Mouse (Mus musculus) liver, embryonic 11.5 days (tissue): ENCODE data around the gene Insc. TPM values are rescaled to one million over a fixed set of nuclear protein-coding genes. Genes with fewer than 3 reads are reported as not detected.

Experiments
- ATAC-seq: fragments of 200-750 bp; cut with Nextera tagmentation; replicated peaks from 2 replicates; pipeline ENCODE4 v1.8.0; 2017; ENCODE audit warnings: moderate number of reproducible peaks, mild to moderate bottlenecking, moderate TSS enrichment, moderate library complexity; ENCODE audit not compliant: low FRiP score
- DNase-seq: peaks from one replicate; pipeline ENCODE4 v3.0.0-alpha.2; 2017; ENCODE audit warnings: low spot score
- H3K27ac ChIP-seq: fragments of 300-500 bp; sonication (generic); 2 replicates; pipeline ENCODE4 v1.5.1; 2014; ENCODE audit warnings: mild to moderate bottlenecking, low read depth, low read length, control low read depth
- H3K27me3 ChIP-seq: fragments of 300-500 bp; sonication (generic); replicated peaks from 2 replicates; pipeline ENCODE4 v1.6.1; 2014; ENCODE audit warnings: low read length, mixed read lengths; ENCODE audit not compliant: control insufficient read depth, insufficient read depth
- H3K36me3 ChIP-seq: fragments of 300-500 bp; sonication (generic); 2 replicates; pipeline ENCODE4 v1.6.1; 2014; ENCODE audit warnings: mild to moderate bottlenecking, low read length, moderate library complexity, mixed read lengths; ENCODE audit not compliant: control insufficient read depth, insufficient read depth
- H3K4me1 ChIP-seq: fragments of 300-500 bp; sonication (generic); replicated peaks from 2 replicates; pipeline ENCODE4 v1.6.1; 2014; ENCODE audit warnings: low read length, mixed read lengths; ENCODE audit not compliant: control insufficient read depth, insufficient read depth
- H3K4me2 ChIP-seq: fragments of 300-500 bp; sonication (generic); 2 replicates; pipeline ENCODE4 v1.6.1; 2014; ENCODE audit warnings: mild to moderate bottlenecking, control low read depth, moderate library complexity
- H3K4me3 ChIP-seq: fragments of 300-500 bp; sonication (generic); 2 replicates; pipeline ENCODE4 v1.5.1; 2014; ENCODE audit warnings: low read depth, low read length, control low read depth
- H3K9ac ChIP-seq: fragments of 300-500 bp; sonication (generic); 2 replicates; pipeline ENCODE4 v1.6.1; 2014; ENCODE audit warnings: low read depth, low read length, control low read depth
- H3K9me3 ChIP-seq: fragments of 300-500 bp; sonication (generic); 2 replicates; pipeline ENCODE4 v1.6.1; 2016; ENCODE audit warnings: low read length, inconsistent platforms, mixed read lengths; ENCODE audit not compliant: control insufficient read depth
- WGBS: fragments of 180-500 bp; shearing (Covaris S2); extraction: QIAGEN DNeasy Blood & Tissue Kit; methylation state at CpG from one replicate; pipeline ENCODE4 v1.1.7; 2014; 5-methylcytosine and 5-hydroxymethylcytosine counted together
- polyA plus RNA-seq: library from polyadenylated mRNA; unstranded; fragments of >200 nt; fragmentation: Nextera tagmentation; extraction: Ambion mirVana; gene quantifications from 2 replicates; pipeline ENCODE4 v1.2.1, GENCODE M21; 2014

Gene Insc
- polyA plus RNA-seq, 1 experiment from 2014 or later = 2.3 TPM

DNA sequence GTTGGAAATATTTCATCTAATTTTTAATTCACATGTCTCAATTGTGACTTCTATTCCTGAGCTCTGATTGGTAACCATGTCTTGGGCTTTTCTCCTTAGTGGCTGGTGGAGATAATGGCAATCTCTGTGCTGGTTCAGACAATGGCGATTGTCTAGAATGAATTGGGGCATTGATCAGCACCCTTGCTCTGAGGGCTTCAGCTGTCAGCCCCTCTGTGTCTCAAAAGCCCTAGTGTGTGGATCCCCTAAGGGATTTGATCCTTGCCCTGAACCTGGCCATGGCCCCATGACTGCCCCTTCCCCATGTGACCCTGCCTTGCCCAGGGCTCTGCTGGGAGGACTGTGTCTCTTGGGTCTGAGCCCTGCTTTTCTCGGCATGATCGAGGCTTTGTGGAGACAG lies 4.1 kb downstream of the Insc start:
- H3K36me3 ChIP-seq = no peaks in the 10 kb centered on the region
- DNase-seq (no peak), ATAC-seq (no peak)
- H3K27ac ChIP-seq = no peak overlapping the region
- H3K4me2 ChIP-seq = no peak overlapping the region
- H3K9ac ChIP-seq = no peak overlapping the region
- 74% methylated on average over 3 of the region's 3 CpGs for WGBS
- no peaks in the 10 kb centered on the region for H3K9me3 ChIP-seq
- no peaks in the 10 kb centered on the region for H3K4me1 ChIP-seq
- H3K27me3 ChIP-seq = peaks cover 10% of the 10 kb centered on the region
- H3K4me3 ChIP-seq = no peak overlapping the region

DNA sequence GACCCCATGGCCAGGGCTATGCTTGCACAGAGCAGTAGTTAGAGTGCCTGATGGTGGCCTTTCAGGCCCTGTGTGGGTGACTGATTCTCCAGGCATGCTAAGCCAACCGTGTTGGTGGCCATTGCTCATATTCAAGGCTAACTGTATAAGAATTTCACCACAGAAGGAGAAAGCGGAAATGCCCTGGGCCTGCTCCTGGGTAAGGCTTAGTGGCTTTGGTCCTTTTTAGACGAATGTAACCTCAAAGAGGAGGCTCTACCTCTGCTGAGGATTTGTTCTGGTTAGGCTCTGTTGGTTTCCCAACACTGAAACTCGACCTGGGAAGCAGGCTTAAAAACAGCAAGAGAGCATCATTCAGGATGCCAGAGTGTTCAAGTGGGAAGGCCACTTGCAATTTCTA lies 4.7 kb downstream of the Insc start:
- no peak overlapping the region for H3K4me3 ChIP-seq
- H3K9ac ChIP-seq = no peak overlapping the region
- H3K4me1 ChIP-seq = no peaks in the 10 kb centered on the region
- H3K36me3 ChIP-seq = no peaks in the 10 kb centered on the region
- ATAC-seq (no peak), DNase-seq (no peak)
- H3K9me3 ChIP-seq = no peaks in the 10 kb centered on the region
- H3K27me3 ChIP-seq = peaks cover 10% of the 10 kb centered on the region
- 60% methylated on average over 4 of the region's 4 CpGs for WGBS
- no peak overlapping the region for H3K27ac ChIP-seq
- no peak overlapping the region for H3K4me2 ChIP-seq

DNA sequence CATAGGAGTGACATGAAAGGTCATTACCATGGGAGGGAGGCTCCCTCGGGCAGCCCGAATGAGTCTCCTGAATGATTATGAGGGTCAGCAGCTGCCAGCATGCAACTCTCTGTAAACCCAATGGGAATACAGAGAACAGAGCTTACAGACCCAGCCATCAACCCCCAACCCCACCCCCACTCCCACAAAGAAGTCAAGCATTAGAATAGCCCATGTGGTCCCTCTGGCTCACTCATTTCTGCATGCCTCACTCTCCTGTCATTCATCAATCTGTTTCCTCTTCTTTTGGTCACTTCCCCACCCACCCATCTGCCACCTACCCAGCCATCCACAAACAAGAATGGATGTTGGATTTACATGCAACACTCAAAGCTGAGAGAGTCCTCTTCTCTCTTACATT lies 10.0 kb downstream of the Insc start:
- H3K27me3 ChIP-seq = no peaks in the 10 kb centered on the region
- H3K27ac ChIP-seq = no peak overlapping the region
- H3K4me1 ChIP-seq = no peaks in the 10 kb centered on the region
- WGBS = 65% methylated on average over 2 of the region's 2 CpGs
- no peaks in the 10 kb centered on the region for H3K36me3 ChIP-seq
- no peak for DNase-seq
- H3K9ac ChIP-seq = no peak overlapping the region
- H3K4me3 ChIP-seq = no peak overlapping the region
- ATAC-seq = no peak
- no peak overlapping the region for H3K4me2 ChIP-seq
- H3K9me3 ChIP-seq = no peaks in the 10 kb centered on the region

DNA sequence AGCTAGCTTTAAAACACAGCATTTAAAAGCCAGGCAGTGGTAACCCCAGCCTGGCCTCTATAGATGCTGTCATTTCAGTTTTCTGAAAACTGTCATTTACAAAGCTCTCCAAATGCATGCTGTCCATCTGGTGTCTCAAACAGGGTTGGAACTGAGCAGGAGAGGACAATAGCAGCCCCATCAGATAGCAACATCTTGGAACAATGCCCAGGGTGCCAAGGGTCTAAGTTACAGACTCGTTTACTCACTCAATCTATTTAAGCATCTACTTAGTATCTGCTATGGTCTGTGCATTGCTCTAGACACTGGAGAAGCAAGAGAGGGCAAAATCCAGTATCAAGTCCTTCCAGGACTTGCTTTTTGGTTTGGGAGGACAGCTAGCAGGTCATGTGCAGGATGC lies 10.7 kb downstream of the Insc start:
- DNase-seq (no peak), ATAC-seq (no peak)
- no peaks in the 10 kb centered on the region for H3K27me3 ChIP-seq
- H3K4me3 ChIP-seq = no peak overlapping the region
- H3K4me1 ChIP-seq = no peaks in the 10 kb centered on the region
- H3K9me3 ChIP-seq = no peaks in the 10 kb centered on the region
- H3K36me3 ChIP-seq = no peaks in the 10 kb centered on the region
- no peak overlapping the region for H3K9ac ChIP-seq
- 44% methylated on average over 1 of the region's 1 CpGs for WGBS
- H3K27ac ChIP-seq = no peak overlapping the region
- H3K4me2 ChIP-seq = no peak overlapping the region

DNA sequence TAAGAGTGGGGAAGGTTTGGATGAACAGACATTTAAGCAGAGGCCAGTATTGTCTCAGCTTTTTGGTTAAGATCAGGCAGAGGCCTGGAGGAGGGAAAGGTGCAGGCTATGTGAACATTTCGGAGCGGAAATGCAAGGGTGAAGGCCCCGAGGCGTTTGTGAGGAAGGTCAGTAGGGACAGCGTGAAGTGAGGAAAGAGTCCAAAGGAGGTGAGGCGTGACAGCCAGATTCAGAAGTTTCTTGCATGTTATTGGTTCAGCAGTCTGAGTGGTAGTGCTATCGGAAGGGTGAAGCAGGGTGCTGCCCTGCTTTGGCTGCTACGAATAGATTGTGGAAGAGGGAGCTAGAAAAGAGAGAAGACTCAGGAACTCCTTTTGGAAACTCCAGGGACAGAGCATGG lies 11.1 kb downstream of the Insc start:
- ATAC-seq = no peak
- 79% methylated on average over 8 of the region's 8 CpGs for WGBS
- no peak overlapping the region for H3K4me2 ChIP-seq

DNA sequence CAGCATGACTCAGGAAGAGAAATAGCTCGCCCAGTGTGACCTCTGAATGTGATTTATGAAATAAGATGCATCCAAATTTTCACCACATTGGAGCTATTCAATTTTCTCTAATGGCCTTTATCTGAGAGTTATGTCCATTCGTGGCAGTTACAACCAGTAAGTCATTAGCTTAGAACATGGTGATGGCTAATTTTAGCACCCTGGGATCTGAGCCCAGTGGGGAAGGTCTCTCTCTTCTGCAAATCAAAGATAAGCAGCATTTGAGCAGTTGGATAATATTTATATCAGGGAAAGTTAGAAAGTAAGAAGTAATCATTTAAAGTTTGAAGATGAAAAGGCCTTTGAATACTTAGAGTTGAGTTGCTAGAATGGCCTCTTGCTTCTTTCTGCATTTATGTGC lies 19.2 kb downstream of the Insc start:
- no peaks in the 10 kb centered on the region for H3K4me1 ChIP-seq
- no peaks in the 10 kb centered on the region for H3K36me3 ChIP-seq
- no peak overlapping the region for H3K9ac ChIP-seq
- 64% methylated on average over 2 of the region's 2 CpGs for WGBS
- H3K9me3 ChIP-seq = no peaks in the 10 kb centered on the region
- DNase-seq = no peak
- no peak overlapping the region for H3K27ac ChIP-seq
- no peak for ATAC-seq
- no peak overlapping the region for H3K4me3 ChIP-seq
- H3K4me2 ChIP-seq = no peak overlapping the region
- H3K27me3 ChIP-seq = no peaks in the 10 kb centered on the region

More for the DNA sequence above, 11.1 kb downstream of the Insc start:
- Histone ChIP-seq H3K9me3 (no peaks in the 10 kb centered on the region), H3K4me3 (no peak overlapping the region), H3K4me1 (no peaks in the 10 kb centered on the region), H3K27me3 (no peaks in the 10 kb centered on the region), H3K36me3 (no peaks in the 10 kb centered on the region), H3K9ac (no peak overlapping the region), H3K27ac (no peak overlapping the region)
- no peak for DNase-seq

DNA sequence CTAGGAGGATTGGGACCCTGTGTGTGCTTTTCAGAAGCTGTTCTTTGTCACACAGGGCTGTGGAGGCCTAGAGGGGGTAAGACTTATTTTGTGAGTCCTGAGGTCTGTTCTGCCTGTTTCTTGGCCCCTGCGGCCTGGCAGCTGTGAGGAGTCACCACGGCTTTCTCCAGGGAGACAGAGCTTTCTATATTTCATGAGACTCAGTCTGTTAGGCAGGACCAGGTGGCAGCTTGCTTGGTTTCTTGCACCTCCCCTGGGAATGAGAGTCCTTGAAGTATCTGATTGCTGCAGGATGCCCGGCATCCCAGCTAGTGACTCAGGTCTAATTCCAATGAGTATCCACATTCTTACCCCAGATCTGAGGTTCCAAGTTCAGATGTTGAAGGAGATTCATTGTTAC lies 21.8 kb downstream of the Insc start:
- Histone ChIP-seq H3K9me3 (no peaks in the 10 kb centered on the region), H3K27ac (no peak overlapping the region), H3K4me3 (no peak overlapping the region), H3K36me3 (no peaks in the 10 kb centered on the region), H3K9ac (no peak overlapping the region), H3K4me2 (no peak overlapping the region), H3K4me1 (no peaks in the 10 kb centered on the region), H3K27me3 (no peaks in the 10 kb centered on the region)
- ATAC-seq (no peak), DNase-seq (no peak)
- WGBS = 77% methylated on average over 3 of the region's 3 CpGs

DNA sequence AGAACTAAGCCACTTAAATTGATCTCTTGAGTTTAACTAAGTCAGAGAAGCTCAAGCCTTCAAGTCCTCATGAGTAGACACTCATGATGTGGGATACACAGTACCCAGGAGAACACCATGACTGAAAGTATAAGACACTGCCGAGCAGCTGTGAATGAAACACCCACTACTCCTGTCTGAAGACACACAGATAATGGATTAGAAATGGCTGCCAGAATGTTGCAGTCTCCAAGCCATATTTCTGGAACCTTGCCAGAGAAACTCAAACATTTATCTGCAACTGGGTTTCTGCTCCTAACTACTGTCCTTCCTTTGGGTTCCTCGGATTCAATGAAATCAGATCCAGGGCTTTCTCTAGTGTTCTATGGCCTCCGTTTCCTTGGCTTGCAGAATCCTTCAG lies 23.0 kb downstream of the Insc start:
- DNase-seq (no peak), ATAC-seq (no peak)
- no peak overlapping the region for H3K4me3 ChIP-seq
- H3K9me3 ChIP-seq = no peaks in the 10 kb centered on the region
- H3K4me1 ChIP-seq = no peaks in the 10 kb centered on the region
- 74% methylated on average over 3 of the region's 3 CpGs for WGBS
- no peak overlapping the region for H3K9ac ChIP-seq
- no peak overlapping the region for H3K27ac ChIP-seq
- no peaks in the 10 kb centered on the region for H3K27me3 ChIP-seq
- H3K36me3 ChIP-seq = no peaks in the 10 kb centered on the region
- no peak overlapping the region for H3K4me2 ChIP-seq

DNA sequence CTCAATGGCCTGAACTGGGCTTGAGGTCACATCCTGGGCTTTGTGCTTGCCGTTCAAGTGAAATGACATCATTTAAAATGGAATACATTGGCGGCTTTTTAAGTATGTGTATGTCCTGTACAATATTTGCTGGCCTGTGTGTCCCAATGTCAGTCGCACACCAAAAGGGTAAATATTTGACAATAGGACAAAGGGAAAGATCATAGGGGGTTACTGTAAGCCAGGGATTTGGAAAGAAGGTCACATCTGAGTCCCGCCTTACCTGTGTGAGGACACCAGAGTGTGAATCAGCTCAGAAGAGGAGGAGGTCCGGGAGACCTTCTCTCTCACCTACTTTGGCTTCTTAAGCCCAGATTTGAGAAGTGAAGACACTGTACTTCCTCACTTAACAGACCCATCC lies 25.0 kb downstream of the Insc start:
- Histone ChIP-seq H3K27ac (no peak overlapping the region), H3K27me3 (no peaks in the 10 kb centered on the region), H3K4me1 (no peaks in the 10 kb centered on the region), H3K4me2 (no peak overlapping the region), H3K36me3 (no peaks in the 10 kb centered on the region), H3K9me3 (no peaks in the 10 kb centered on the region), H3K9ac (no peak overlapping the region), H3K4me3 (no peak overlapping the region)
- no peak for DNase-seq
- 79% methylated on average over 5 of the region's 5 CpGs for WGBS
- ATAC-seq = no peak
